Mouse (Mus musculus) left cerebral cortex, adult 18-20 months (tissue): Measurements from ENCODE around the gene Rtn1. TPM values are rescaled to one million over a fixed set of nuclear protein-coding genes. Genes with fewer than 3 reads are reported as not detected.
"Not testable (repeated sequence)": the region's sequence is repeated elsewhere in the genome, so short reads cannot be mapped to it uniquely, and the experiment has no call there.

Experiments used
- DNase-seq, 2 experiments: peaks; one replicate each; pipeline ENCODE4 v3.0.0; 2021 to 2022; ENCODE audit warnings: low spot score in 2 of 2, mixed read lengths in 1 of 2
- total RNA-seq, 2 experiments: library from RNA; stranded (reverse); gene quantifications; 2 replicates each; pipeline ENCODE4 v1.2.3; 2021

The Rtn1 gene
- total RNA-seq, 2 experiments from 2014 or later: 1,342 to 1,442 TPM

- no peak for DNase-seq
Observed at GRCm38 (mm10) chr12:72326087-72326486, 82.8 kb downstream of the Rtn1 start.

DNA sequence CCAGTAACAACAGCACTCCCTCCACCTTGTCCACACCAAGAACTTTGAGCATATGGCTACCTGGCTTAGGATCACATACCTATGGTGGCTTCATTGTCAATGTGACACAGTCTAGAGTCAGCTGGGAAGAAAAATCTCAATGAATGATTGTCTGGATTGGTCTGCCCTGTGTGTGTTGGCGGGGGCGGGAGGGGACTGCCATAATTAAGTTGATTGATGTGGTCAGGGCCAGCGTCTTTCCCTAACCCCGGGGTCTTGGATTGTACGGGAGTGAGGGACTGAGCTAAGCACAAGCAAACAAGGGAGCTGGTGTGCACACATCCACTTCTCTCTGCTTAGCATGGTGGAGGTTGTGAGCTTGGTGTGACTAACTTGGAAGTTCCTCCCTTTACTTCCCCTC is 83.8 kb downstream of the Rtn1 start:
- DNase-seq: no peak

DNA sequence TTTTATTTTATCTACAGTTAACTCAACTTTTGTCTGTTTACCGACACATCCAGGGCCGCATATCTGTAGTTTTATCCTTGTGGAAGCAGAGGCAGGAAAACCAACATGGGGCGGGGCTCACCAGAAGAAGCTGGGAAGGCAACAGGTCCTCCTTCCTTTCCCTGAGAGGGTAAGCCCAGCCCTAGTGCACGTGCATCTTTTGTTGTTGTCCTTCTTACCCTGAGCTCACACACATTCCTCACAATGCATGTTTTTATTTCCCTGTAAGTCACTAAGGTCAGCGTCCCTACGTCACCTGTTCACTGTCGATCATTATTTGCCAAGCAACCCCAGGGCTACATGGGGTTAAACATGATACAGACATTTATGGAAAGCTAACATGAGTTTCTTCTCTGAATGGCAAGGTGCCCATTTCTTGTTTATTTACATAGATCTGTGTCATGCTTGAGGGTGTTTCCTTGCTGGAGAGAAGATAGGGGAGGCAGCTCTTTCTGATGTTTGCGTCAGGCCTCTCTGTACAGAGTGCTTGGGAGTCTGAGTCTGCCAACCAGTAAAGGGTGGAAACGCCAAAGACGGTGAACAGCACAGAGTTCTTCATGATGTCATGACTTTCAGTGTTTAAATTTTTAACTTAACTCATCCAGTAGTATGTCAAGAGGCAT is 84.5 kb downstream of the Rtn1 start:
- no peak for DNase-seq

GRCm38 (mm10) chr12:72323778-72324177 is 85.1 kb downstream of the Rtn1 start:
- no peak for DNase-seq

GRCm38 (mm10) chr12:72315732-72316465 is 93.0 kb downstream of the Rtn1 start:
- no peak for DNase-seq

GRCm38 (mm10) chr12:72310818-72311217 is 98.0 kb downstream of the Rtn1 start:
- no peak for DNase-seq

GRCm38 (mm10) chr12:72308506-72308905 is 100.3 kb downstream of the Rtn1 start:
- no peak for DNase-seq

DNA sequence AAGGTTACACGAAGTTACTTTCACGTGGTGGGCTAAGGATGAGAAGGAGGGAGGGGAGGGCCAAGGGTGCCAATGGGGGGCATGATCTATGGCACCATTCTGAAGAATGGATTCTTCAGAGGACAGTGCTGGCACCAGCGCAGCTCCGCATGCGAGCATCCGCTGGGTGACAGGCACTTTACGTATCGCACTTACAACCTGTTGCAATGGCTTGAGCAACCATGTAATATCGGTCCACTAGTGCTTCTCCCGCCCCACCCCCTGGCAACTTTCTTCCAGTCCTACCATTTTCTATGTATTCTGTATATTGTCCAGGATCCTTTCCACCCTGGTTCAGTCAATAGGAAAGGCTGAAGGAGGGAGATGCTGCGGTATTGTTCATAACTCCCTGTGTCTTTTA is 102.6 kb downstream of the Rtn1 start:
- DNase-seq: no peak

- no peak for DNase-seq
Observed at GRCm38 (mm10) chr12:72305421-72305820, 103.4 kb downstream of the Rtn1 start.

GRCm38 (mm10) chr12:72304985-72305384 is 103.9 kb downstream of the Rtn1 start:
- no peak for DNase-seq

GRCm38 (mm10) chr12:72304347-72304688 is 104.5 kb downstream of the Rtn1 start:
- no peak for DNase-seq

DNA sequence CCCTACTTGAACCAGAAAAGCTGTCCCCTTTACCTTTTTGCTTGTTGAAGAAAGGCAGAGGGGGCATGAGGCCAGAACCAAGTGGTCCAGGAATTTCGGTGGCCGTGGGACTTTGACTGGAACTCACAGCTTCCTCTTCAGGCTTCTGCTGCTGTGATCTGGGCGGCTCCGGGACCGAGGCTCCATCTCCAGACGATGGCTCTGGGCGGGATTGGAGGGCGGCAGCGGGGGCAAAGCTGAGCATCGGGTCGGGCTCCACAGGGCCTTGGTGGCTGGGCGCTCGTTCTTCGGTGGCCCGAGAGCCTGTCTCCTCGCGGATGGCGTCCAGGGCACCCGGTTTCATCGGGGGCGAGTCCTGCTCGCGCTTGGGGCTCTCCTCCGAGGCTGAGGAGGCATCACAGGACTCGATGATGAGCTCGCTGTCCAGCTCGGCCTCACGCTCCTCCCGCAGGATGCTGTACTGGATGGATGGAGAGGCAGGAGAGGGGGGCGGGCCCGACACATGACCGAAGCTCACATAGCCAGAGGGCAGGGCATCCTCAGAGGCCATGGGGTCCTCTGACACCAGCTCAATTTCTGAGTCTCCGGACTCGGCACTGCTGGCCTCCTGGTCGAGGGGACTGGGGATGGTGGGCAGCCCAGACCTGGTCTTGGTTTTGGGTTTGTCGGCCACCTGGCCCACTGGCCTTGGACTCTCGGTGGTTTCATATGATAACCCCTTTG is 105.1 kb downstream of the Rtn1 start:
- no peak for DNase-seq

- no peak for DNase-seq
Observed at GRCm38 (mm10) chr12:72301431-72301830, 107.4 kb downstream of the Rtn1 start.

DNA sequence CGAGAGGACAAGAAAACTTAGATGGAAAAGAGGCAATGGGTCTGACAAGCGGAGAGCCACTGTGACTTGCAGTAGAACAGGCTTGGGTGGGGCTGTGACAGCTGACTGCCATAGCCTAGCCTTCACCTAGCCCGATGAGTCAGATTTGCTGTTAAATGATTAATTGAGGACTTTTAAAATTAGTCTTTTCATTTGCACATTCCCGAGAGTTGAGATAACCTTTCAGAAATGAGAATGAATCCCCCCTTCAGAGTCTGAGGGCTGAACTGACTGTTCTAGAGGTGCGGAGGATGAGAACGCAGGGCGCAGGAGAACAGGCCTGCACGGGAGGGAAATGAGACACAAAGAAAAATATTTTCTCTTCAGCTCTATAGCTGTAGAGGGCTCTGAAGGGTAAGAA is 107.9 kb downstream of the Rtn1 start:
- no peak for DNase-seq

- DNase-seq: no peak
Observed at GRCm38 (mm10) chr12:72298222-72298621, 110.6 kb downstream of the Rtn1 start.

DNA sequence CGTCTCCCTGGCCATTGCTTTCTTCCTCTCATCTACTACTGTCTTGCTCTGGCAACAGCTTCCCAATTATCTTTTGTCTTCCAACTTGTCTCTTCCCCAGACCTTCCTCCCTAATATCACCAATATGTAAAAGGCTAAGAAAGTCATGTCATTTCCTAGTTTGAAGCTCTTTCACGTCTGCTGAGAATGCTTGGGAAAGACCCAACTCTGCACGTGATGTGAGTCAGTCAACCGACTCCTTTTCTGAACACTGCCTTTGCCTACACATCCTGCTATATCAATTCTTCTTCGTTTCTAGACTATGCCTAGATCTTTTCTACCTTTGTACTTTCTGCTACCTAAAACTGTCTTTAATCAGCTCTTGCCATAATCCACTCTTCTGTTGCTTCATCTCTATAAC is 112.3 kb downstream of the Rtn1 start:
- no peak for DNase-seq

DNA sequence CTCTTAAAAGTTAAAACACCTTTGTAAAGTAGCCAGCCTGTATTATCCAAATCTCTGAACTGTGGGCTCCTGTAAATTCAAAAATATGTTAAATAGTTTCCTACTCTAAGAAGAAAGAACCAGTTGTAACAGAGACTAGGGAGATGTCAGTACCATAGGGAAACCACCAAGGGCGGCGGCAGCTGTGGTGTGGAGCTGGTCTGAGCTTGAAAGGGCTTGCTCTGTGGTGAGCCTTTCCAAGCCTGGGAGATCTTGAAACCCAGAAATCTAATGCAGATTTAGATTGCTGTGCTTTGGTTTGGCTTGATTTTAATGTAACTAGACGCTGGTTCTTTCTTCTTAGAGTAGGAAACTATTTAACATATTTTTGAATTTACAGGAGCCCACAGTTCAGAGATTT is 115.7 kb downstream of the Rtn1 start:
- not testable (repeated sequence) for DNase-seq

- DNase-seq: no peak
Observed at GRCm38 (mm10) chr12:72292566-72292965, 116.3 kb downstream of the Rtn1 start.

- DNase-seq: no peak
Observed at GRCm38 (mm10) chr12:72291266-72291665, 117.6 kb downstream of the Rtn1 start.

DNA sequence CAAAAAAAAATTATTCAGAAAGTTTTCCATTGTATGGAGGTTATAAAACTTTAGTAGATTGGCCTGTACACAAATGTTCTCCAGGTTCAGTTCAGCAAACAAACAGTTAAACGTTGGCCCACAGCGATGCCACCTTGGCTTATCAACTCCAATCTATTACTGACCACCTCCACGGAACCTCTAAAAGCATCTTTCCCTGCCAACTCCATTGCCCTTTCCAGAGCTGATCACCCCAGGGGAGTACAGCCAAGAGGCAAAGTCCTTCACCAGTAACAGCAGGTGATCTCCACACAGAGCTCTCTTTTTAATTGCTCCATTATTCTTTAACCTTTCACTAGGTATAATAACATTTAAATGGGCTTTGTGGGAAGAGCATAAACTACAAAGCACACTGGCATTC is 120.6 kb downstream of the Rtn1 start:
- no peak for DNase-seq

DNA sequence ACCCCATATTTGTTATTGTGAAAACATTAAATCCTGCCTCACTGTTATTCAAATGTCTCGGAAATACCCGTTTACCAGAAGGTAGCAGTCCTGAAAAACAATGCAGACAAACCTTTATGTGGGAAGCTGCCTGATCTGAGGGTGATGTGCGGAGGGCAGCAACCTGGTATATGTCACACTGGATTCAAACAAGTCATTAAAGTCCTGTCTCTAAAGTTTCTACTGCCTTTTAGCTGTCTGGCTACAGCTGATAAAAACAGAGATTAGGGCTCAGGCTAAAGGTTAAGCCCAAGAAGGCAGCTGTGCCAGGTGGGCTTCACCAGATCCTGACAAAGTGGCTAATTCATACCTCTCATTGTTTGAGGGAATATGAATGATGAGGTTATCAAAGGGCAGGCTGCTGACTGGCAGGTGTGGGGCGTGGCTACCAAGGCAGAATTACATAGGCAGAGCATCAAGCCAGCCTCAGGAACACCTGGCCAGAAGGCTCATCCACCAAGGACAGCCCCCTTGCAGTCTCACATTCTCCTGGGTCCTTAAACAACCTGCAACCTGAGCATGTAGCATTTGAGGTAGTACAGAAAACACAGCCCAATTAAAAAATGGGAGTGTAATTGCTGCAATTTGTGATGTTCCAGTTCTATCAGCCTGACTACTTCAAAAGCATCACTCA is 121.4 kb downstream of the Rtn1 start:
- DNase-seq: no peak
